Mouse (Mus musculus) G1E (cell line): ENCODE data around the gene Prmt1.

Experiments used
- CTCF ChIP-seq: IDR thresholded peaks from 2 replicates; pipeline ENCODE4 v1.5.1; 2012; ENCODE audit warnings: low read depth, low read length, inconsistent platforms, mixed read lengths
- GATA1 ChIP-seq: IDR thresholded peaks from 2 replicates; pipeline ENCODE4 v1.6.1; 2012; ENCODE audit warnings: borderline replicate concordance, low read length, inconsistent platforms, mixed read lengths
- GATA2 ChIP-seq: IDR thresholded peaks from 2 replicates; pipeline ENCODE4 v1.6.1; 2012; ENCODE audit warnings: low read depth, low read length, inconsistent platforms, borderline replicate concordance
- POLR2AphosphoS5 ChIP-seq: IDR thresholded peaks from 2 replicates; pipeline ENCODE4 v1.6.1; 2012; ENCODE audit warnings: low read depth, low read length, inconsistent platforms; ENCODE audit not compliant: insufficient replicate concordance
- TAL1 ChIP-seq: conservative IDR thresholded peaks from 2 replicates; pipeline ENCODE4 v1.6.1; 2012; ENCODE audit warnings: low read depth, low read length, inconsistent platforms, mixed read lengths

- TF ChIP-seq CTCF, result no peak
- no peak for TF ChIP-seq TAL1
- TF ChIP-seq GATA1, result no peak
- TF ChIP-seq POLR2AphosphoS5, result no peak
- TF ChIP-seq GATA2, result no peak
Measured at GRCm38 (mm10) chr7:44996672-44997071, 10.3 kb upstream of the Prmt1 start.
